Mouse (Mus musculus) ES-E14 (cell line): Measurements from ENCODE around the gene Actl6a.

ENCODE experiments used
- HCFC1 ChIP-seq: IDR thresholded peaks from 2 replicates; pipeline ENCODE4 v1.6.1; 2012; ENCODE audit warnings: low read length, inconsistent platforms, borderline replicate concordance; ENCODE audit not compliant: insufficient read depth
- ZC3H11A ChIP-seq: IDR thresholded peaks from 2 replicates; pipeline ENCODE4 v1.6.1; 2012; ENCODE audit warnings: low read depth, mild to moderate bottlenecking, inconsistent platforms, low read length, borderline replicate concordance
- ZNF384 ChIP-seq: IDR thresholded peaks from 2 replicates; pipeline ENCODE4 v1.6.1; 2012; ENCODE audit warnings: low read depth, low read length, inconsistent platforms

DNA sequence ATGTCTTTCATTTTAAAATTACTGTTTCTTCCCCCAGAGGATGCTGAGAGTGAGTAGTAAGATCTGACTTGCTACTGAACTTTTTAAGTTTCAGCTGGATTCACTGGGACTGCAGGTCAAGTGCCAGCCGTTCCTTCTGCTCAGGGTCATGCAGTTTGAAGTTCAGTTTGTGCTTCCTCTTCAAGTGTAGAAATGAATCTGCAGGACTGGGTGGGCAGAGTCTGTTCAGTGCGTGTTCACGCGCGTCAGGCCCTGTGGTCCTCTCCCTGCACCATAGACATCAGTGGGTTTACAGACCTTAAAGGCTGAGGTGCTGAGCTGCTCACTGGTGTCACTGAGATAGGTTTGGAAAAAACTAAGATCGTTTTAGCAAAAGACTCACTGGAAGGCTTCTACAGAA, 38.9 kb downstream of the Actl6a start:
- TF ChIP-seq ZNF384 (no peak), HCFC1 (no peak), ZC3H11A (no peak)
